Mouse (Mus musculus): ENCODE data around the gene Wdr76.

DNA sequence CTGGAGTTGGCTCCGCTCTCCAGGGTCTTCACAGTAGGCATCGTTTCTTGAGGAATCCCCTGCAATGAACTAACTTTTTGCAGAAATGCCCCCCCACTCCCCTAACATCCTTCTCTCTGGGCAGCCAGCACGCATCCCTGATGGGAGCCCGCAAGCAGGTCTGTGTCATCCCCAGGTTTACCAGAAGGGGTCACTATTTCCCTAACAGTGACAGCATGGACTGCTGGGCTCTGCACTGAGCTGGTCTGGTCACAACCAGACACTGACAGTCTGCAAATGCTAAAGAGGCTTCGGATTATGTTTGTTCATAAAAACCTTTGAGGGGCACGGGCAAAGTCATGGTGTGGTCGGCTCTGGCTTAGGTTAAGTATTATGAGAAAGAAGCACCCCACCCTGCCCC is 65.3 kb downstream of the Wdr76 start:
- TF ChIP-seq POLR2A (IDR thresholded peaks at IDR 0.05; ENCODE audit: insufficient read length, low read depth) (no peak), POLR2AphosphoS2 (IDR thresholded peaks at IDR 0.05; ENCODE audit: insufficient read length, low read depth) (no peak), TCF12 (IDR thresholded peaks at IDR 0.05; ENCODE audit: insufficient read depth, poor library complexity, severe bottlenecking) (no peak), MYOD1 (IDR thresholded peaks at IDR 0.05; ENCODE audit: control insufficient read depth in 1 of 3, insufficient read length in 2 of 3, low read depth in 2 of 3) (no peak), E2F4 (IDR thresholded peaks at IDR 0.05; ENCODE audit: insufficient read depth) (no peak), MYOG (IDR thresholded peaks at IDR 0.05; ENCODE audit: control insufficient read depth in 1 of 3, insufficient read depth in 1 of 3, insufficient read length in 2 of 3, low read depth in 2 of 3) (no peak), USF1 (IDR thresholded peaks at IDR 0.05; ENCODE audit: low read depth) (no peak), MAX (IDR thresholded peaks at IDR 0.05; ENCODE audit: low read depth) (no peak)
